Mouse (Mus musculus) MEL (cell line): ENCODE measurements around the gene Olfr308. TPM values are rescaled to one million over a fixed set of nuclear protein-coding genes. Genes with fewer than 3 reads are reported as not detected.

Experiments used
- DNase-seq: peaks from one replicate; pipeline ENCODE4 v3.0.0; 2011; ENCODE audit warnings: low read depth, low spot score
- H3K27ac ChIP-seq: 2 replicates; pipeline ENCODE4 v1.5.1; 2012; ENCODE audit warnings: low read depth, mild to moderate bottlenecking, control low read depth, low read length, moderate library complexity; ENCODE audit not compliant: control insufficient read depth
- H3K27me3 ChIP-seq, 2 experiments: fragments of 150-350 bp in 1 of 2; sonication (generic) in 1 of 2; 2 replicates each; pipeline ENCODE4 v1.6.1; 2012; ENCODE audit warnings: low read length in 2 of 2, mild to moderate bottlenecking in 2 of 2, improper control_type of control experiment in 1 of 2, moderate library complexity in 1 of 2; ENCODE audit not compliant: insufficient read depth in 2 of 2, control insufficient read depth in 1 of 2
- H3K36me3 ChIP-seq, 2 experiments: 2 replicates each; pipeline ENCODE4 v1.6.1; 2012 to 2014; ENCODE audit warnings: low read length in 2 of 2, improper control_type of control experiment in 1 of 2, inconsistent platforms in 1 of 2, mild to moderate bottlenecking in 1 of 2; ENCODE audit not compliant: insufficient read depth in 2 of 2, control insufficient read depth in 1 of 2
- H3K4me1 ChIP-seq, 2 experiments: fragments of 150-350 bp in 1 of 2; sonication (generic) in 1 of 2; 2 replicates each; pipeline ENCODE4 v1.6.1; 2012; ENCODE audit warnings: low read length in 2 of 2, improper control_type of control experiment in 1 of 2, mild to moderate bottlenecking in 1 of 2; ENCODE audit not compliant: insufficient read depth in 2 of 2, control insufficient read depth in 1 of 2
- H3K4me3 ChIP-seq, 2 experiments: fragments of 150-350 bp in 1 of 2; sonication (generic) in 1 of 2; 2 replicates each; pipeline ENCODE4 v1.5.1; 2012; ENCODE audit warnings: low read depth in 2 of 2, low read length in 2 of 2, mild to moderate bottlenecking in 2 of 2, moderate library complexity in 2 of 2, control low read depth in 1 of 2, improper control_type of control experiment in 1 of 2; ENCODE audit not compliant: control insufficient read depth in 1 of 2, insufficient read depth in 1 of 2
- H3K79me2 ChIP-seq: 2 replicates; pipeline ENCODE4 v1.6.1; 2012; ENCODE audit warnings: mild to moderate bottlenecking, low read length, moderate library complexity; ENCODE audit not compliant: control insufficient read depth, poor library complexity, insufficient read depth
- H3K9ac ChIP-seq: 2 replicates; pipeline ENCODE4 v1.6.1; 2012; ENCODE audit warnings: low read depth, mild to moderate bottlenecking, control low read depth, low read length, moderate library complexity; ENCODE audit not compliant: control insufficient read depth, poor library complexity, severe bottlenecking
- H3K9me3 ChIP-seq: fragments of 150-350 bp; sonication (generic); replicated peaks from 2 replicates; pipeline ENCODE4 v1.6.1; 2012; ENCODE audit warnings: mild to moderate bottlenecking, low read length, improper control_type of control experiment, moderate library complexity; ENCODE audit not compliant: insufficient read depth
- HCFC1 ChIP-seq: IDR thresholded peaks from 2 replicates; pipeline ENCODE4 v1.6.1; 2012; ENCODE audit warnings: low read depth, mild to moderate bottlenecking, inconsistent platforms, low read length, improper control_type of control experiment, moderate library complexity
- SIN3A ChIP-seq: IDR thresholded peaks from 2 replicates; pipeline ENCODE4 v1.6.1; 2012; ENCODE audit warnings: low read length, improper control_type of control experiment, inconsistent platforms
- ZMIZ1 ChIP-seq: IDR thresholded peaks from 2 replicates; pipeline ENCODE4 v1.6.1; 2012; ENCODE audit warnings: low read depth, mild to moderate bottlenecking, inconsistent platforms, low read length, improper control_type of control experiment, moderate library complexity
- polyA plus RNA-seq, 2 experiments: library from polyadenylated mRNA; stranded (reverse) in 1 of 2; unstranded in 1 of 2; fragments of >175 nt in 1 of 2; fragments of >200 nt in 1 of 2; gene quantifications; 2 replicates each; pipeline versions ENCODE4 v1.2.1 to v1.2.4; 2012; ENCODE audit warnings: low replicate concordance in 2 of 2, low read depth in 1 of 2; ENCODE audit not compliant: insufficient read length in 2 of 2, insufficient read depth in 1 of 2, missing spikeins in 1 of 2
- total RNA-seq: library from RNA; depleted of rRNA; stranded (reverse); fragments of 300-350 nt; gene quantifications from 2 replicates; pipeline ENCODE4 v1.2.3, GENCODE M21; 2012; rRNA removed

The Olfr308 gene
- total and polyA plus RNA-seq, 3 experiments = not detected

GRCm38 (mm10) chr7:86277072-86277471 is 48.4 kb downstream of the Olfr308 start, which contains the start of gene Olfr310:
TSS of gene Olfr310 (minus strand) at chr7:86277172.
- Histone ChIP-seq H3K27ac (no peak within 1 kb of the TSS), H3K27me3 (no peaks in the 10 kb centered on the region), H3K9me3 (no peaks in the 10 kb centered on the region), H3K79me2 (no peaks in the 10 kb centered on the region)
- TF ChIP-seq SIN3A (no peak), ZMIZ1 (no peak), HCFC1 (no peak)
- TF ChIP-seq, all 39 proteins: peak for 0
- Histone ChIP-seq H3K9ac (no peak within 1 kb of the TSS), H3K36me3 (no peaks in the 10 kb centered on the region), H3K4me1 (no peaks in the 10 kb centered on the region), H3K4me3 (no peak within 1 kb of the TSS)
- no peak for DNase-seq

Other genes with a start within 250 kb of the Olfr308 start
- gene Vmn2r75, start 153.9 kb downstream of the Olfr308 start, total RNA-seq = not detected in 2 replicates
- gene Vmn2r75, start 153.9 kb downstream of the Olfr308 start, polyA plus RNA-seq = not detected
- gene Vmn2r76, start 79.3 kb downstream of the Olfr308 start, total RNA-seq = not detected in 2 replicates
- not detected for gene Vmn2r76, start 79.3 kb downstream of the Olfr308 start, polyA plus RNA-seq
- gene Olfr310, start 48.5 kb downstream of the Olfr308 start, total RNA-seq = not detected in 2 replicates
- gene Olfr310, start 48.5 kb downstream of the Olfr308 start, polyA plus RNA-seq = not detected
- gene Olfr309, start 11.9 kb downstream of the Olfr308 start, total RNA-seq = not detected in 2 replicates
- gene Olfr309, start 11.9 kb downstream of the Olfr308 start, polyA plus RNA-seq = not detected
- not detected in 2 replicates for gene Olfr307, start 12.0 kb upstream of the Olfr308 start, total RNA-seq
- not detected for gene Olfr307, start 12.0 kb upstream of the Olfr308 start, polyA plus RNA-seq
- gene Olfr305, start 41.3 kb upstream of the Olfr308 start, total RNA-seq = not detected in 2 replicates
- gene Olfr305, start 41.3 kb upstream of the Olfr308 start, polyA plus RNA-seq = not detected
- not detected in 2 replicates for gene Olfr304, start 61.0 kb upstream of the Olfr308 start, total RNA-seq
- not detected for gene Olfr304, start 61.0 kb upstream of the Olfr308 start, polyA plus RNA-seq
- gene Olfr303, start 72.2 kb upstream of the Olfr308 start, total RNA-seq = not detected in 2 replicates
- not detected for gene Olfr303, start 72.2 kb upstream of the Olfr308 start, polyA plus RNA-seq
- gene Olfr301, start 78.2 kb upstream of the Olfr308 start, total RNA-seq = not detected in 2 replicates
- gene Olfr301, start 78.2 kb upstream of the Olfr308 start, polyA plus RNA-seq = not detected
- not detected in 2 replicates for gene Olfr299, start 134.3 kb upstream of the Olfr308 start, total RNA-seq
- gene Olfr299, start 134.3 kb upstream of the Olfr308 start, polyA plus RNA-seq = not detected
- not detected in 2 replicates for gene Olfr298, start 166.9 kb upstream of the Olfr308 start, total RNA-seq
- not detected for gene Olfr298, start 166.9 kb upstream of the Olfr308 start, polyA plus RNA-seq
- not detected in 2 replicates for gene Olfr297, start 194.3 kb upstream of the Olfr308 start, total RNA-seq
- gene Olfr297, start 194.3 kb upstream of the Olfr308 start, polyA plus RNA-seq = not detected